Mouse (Mus musculus) kidney, postnatal 36 days (tissue): Measurements from ENCODE around the gene Hist1h4j.
"Not testable (repeated sequence)": the region's sequence is repeated elsewhere in the genome, so short reads cannot be mapped to it uniquely, and the experiment has no call there.

ENCODE experiments used
- DNase-seq, 2 experiments: peaks; one replicate each; pipeline ENCODE4 v3.0.0; 2021 to 2022; ENCODE audit warnings: mixed read lengths in 2 of 2

Gene Hist1h4j

DNA sequence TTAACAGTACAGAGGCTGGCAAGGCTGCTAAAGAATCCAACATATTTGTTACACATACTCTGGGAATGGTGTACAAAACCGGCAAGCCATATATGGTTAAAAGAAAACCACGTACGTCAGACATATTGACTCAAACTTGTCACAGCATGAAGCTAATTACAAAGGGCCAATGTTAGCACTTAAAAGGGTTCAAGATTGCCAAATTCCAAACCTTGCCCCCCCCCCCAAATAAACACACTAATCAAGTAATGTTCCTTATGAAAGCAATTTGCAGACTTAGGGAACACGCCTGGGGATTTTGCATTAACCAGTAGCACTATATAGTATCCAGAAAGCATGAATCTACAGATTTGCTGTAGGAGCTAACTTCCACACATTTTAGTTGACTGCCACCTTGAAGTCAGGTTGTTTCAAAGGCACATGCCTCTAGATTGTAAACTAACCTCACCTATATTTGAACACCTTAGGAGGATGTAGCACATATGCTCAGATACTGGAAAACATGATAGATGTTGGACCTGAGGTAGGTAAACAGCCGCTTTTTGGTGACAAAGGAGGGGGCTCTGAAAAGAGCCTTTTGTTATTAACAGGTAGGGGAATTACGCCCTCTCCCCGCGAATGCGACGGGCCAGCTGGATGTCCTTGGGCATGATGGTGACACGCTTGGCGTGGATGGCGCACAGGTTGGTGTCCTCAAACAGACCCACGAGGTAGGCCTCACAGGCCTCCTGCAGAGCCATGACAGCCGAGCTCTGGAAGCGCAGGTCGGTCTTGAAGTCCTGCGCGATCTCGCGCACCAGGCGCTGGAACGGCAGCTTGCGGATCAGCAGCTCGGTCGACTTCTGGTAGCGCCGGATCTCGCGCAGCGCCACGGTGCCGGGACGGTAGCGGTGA lies 47.7 kb downstream of the Hist1h4j start:
- not testable (repeated sequence) for DNase-seq

GRCm38 (mm10) chr13:21783255-21783617 lies 48.4 kb downstream of the Hist1h4j start, which contains the start of gene Hist1h3i:
Gene Hist1h3i (minus strand): TSS chr13:21783370.
- DNase-seq = peak; percentile 46 to 73

GRCm38 (mm10) chr13:21783734-21784161 lies 48.9 kb downstream of the Hist1h4j start:
- peak in 1 of 2 experiments; percentile 17 for DNase-seq

- DNase-seq = no peak
Observed at GRCm38 (mm10) chr13:21784311-21784710, 49.4 kb downstream of the Hist1h4j start.
